Mouse (Mus musculus) intestine, embryonic 14.5 days (tissue): ENCODE results near the gene Kcnh2. TPM values are rescaled to one million over a fixed set of nuclear protein-coding genes. Genes with fewer than 3 reads are reported as not detected.

ENCODE experiments used
- ATAC-seq: fragments of 200-750 bp; cut with Nextera tagmentation; replicated peaks from 2 replicates; pipeline ENCODE4 v1.8.0; 2017; ENCODE audit warnings: low read depth, moderate number of reproducible peaks, moderate TSS enrichment, moderate library complexity; ENCODE audit not compliant: low FRiP score, low TSS enrichment
- DNase-seq: peaks from one replicate; pipeline ENCODE4 v3.0.0-alpha.2; 2018; ENCODE audit warnings: low spot score
- H3K27ac ChIP-seq: fragments of 300-500 bp; sonication (generic); 2 replicates; pipeline ENCODE4 v1.5.1; 2014; ENCODE audit warnings: low read depth, mild to moderate bottlenecking, control low read depth
- H3K27me3 ChIP-seq: fragments of 300-500 bp; sonication (generic); replicated peaks from 2 replicates; pipeline ENCODE4 v1.6.1; 2014; ENCODE audit warnings: low read length, control low read depth; ENCODE audit not compliant: control insufficient read depth, insufficient read depth
- H3K36me3 ChIP-seq: fragments of 300-500 bp; sonication (generic); 2 replicates; pipeline ENCODE4 v1.6.1; 2014; ENCODE audit warnings: low read length, control low read depth; ENCODE audit not compliant: control insufficient read depth, insufficient read depth
- H3K4me1 ChIP-seq: fragments of 300-500 bp; sonication (generic); replicated peaks from 2 replicates; pipeline ENCODE4 v1.6.1; 2014; ENCODE audit warnings: low read length, control low read depth, mixed read lengths; ENCODE audit not compliant: control insufficient read depth, insufficient read depth
- H3K4me2 ChIP-seq: fragments of 300-500 bp; sonication (generic); 2 replicates; pipeline ENCODE4 v1.6.1; 2014; ENCODE audit warnings: low read length
- H3K4me3 ChIP-seq: fragments of 300-500 bp; sonication (generic); 2 replicates; pipeline ENCODE4 v1.5.1; 2014; ENCODE audit warnings: low read depth, low read length, control low read depth, mixed read lengths
- H3K9ac ChIP-seq: fragments of 300-500 bp; sonication (generic); 2 replicates; pipeline ENCODE4 v1.6.1; 2014; ENCODE audit warnings: mild to moderate bottlenecking, low read length
- H3K9me3 ChIP-seq: fragments of 300-500 bp; sonication (generic); 2 replicates; pipeline ENCODE4 v1.6.1; 2016; ENCODE audit warnings: low read length, control low read depth; ENCODE audit not compliant: control insufficient read depth
- WGBS: fragments of 180-500 bp; shearing (Covaris S2); extraction: QIAGEN DNeasy Blood & Tissue Kit; methylation state at CpG from one replicate; pipeline ENCODE4 v1.1.7; 2014; 5-methylcytosine and 5-hydroxymethylcytosine counted together
- polyA plus RNA-seq: library from polyadenylated mRNA; unstranded; fragments of >200 nt; fragmentation: Nextera tagmentation; extraction: Ambion mirVana; gene quantifications from 2 replicates; pipeline ENCODE4 v1.2.1, GENCODE M21; 2014

The Kcnh2 gene
- polyA plus RNA-seq, 1 experiment from 2014 or later = 11.2 TPM

GRCm38 (mm10) chr5:24337821-24338220 is 13.6 kb downstream of the Kcnh2 start:
- Histone ChIP-seq H3K27me3 (no peaks in the 10 kb centered on the region), H3K4me2 (no peak overlapping the region), H3K27ac (no peak overlapping the region), H3K9ac (no peak overlapping the region), H3K9me3 (no peaks in the 10 kb centered on the region), H3K4me3 (no peak overlapping the region), H3K4me1 (peaks cover 18% of the 10 kb centered on the region), H3K36me3 (0 out of 2 replicates have a peak, but pooled peaks cover 6% of the 10 kb centered on the region)
- WGBS = 61% methylated on average over 2 of the region's 2 CpGs
- no peak for ATAC-seq
- DNase-seq = no peak

GRCm38 (mm10) chr5:24337366-24337765 is 14.0 kb downstream of the Kcnh2 start:
- Histone ChIP-seq H3K36me3 (peaks cover 9% of the 10 kb centered on the region), H3K27ac (no peak overlapping the region), H3K9me3 (no peaks in the 10 kb centered on the region), H3K4me2 (no peak overlapping the region), H3K27me3 (no peaks in the 10 kb centered on the region), H3K4me3 (no peak overlapping the region), H3K9ac (no peak overlapping the region), H3K4me1 (peaks cover 14% of the 10 kb centered on the region)
- DNase-seq (no peak), ATAC-seq (no peak)
- 37% methylated on average over 9 of the region's 9 CpGs for WGBS

GRCm38 (mm10) chr5:24335888-24336511 is 15.4 kb downstream of the Kcnh2 start:
- Histone ChIP-seq H3K9ac (no peak overlapping the region), H3K4me2 (no peak overlapping the region), H3K4me3 (no peak overlapping the region), H3K27ac (no peak overlapping the region), H3K36me3 (peaks cover 22% of the 10 kb centered on the region), H3K9me3 (no peaks in the 10 kb centered on the region), H3K27me3 (no peaks in the 10 kb centered on the region), H3K4me1 (peaks cover 14% of the 10 kb centered on the region)
- WGBS = 17% methylated on average over 3 of the region's 3 CpGs
- ATAC-seq = peak; percentile 84
- peak; percentile 79 for DNase-seq

- Histone ChIP-seq H3K4me2 (no peak overlapping the region), H3K36me3 (peaks cover 20% of the 10 kb centered on the region), H3K4me3 (no peak overlapping the region), H3K27me3 (no peaks in the 10 kb centered on the region), H3K9ac (no peak overlapping the region), H3K27ac (no peak overlapping the region; the same call in 1 of the 2 replicates), H3K4me1 (peaks cover 20% of the 10 kb centered on the region), H3K9me3 (no peaks in the 10 kb centered on the region)
- 17% methylated on average over 3 of the region's 3 CpGs for WGBS
- DNase-seq (no peak), ATAC-seq (no peak)
These were observed 16.7 kb downstream of the Kcnh2 start for GRCm38 (mm10) chr5:24334749-24335148.

- no peaks in the 10 kb centered on the region for H3K9me3 ChIP-seq
- no peak overlapping the region for H3K9ac ChIP-seq
- H3K27ac ChIP-seq = no peak overlapping the region
- WGBS = 78% methylated on average over 4 of the region's 4 CpGs
- no peak for ATAC-seq
- no peak for DNase-seq
- no peaks in the 10 kb centered on the region for H3K27me3 ChIP-seq
- H3K4me3 ChIP-seq = no peak overlapping the region
- H3K4me1 ChIP-seq = peaks cover 32% of the 10 kb centered on the region
- H3K36me3 ChIP-seq = peaks cover 17% of the 10 kb centered on the region
- no peak overlapping the region for H3K4me2 ChIP-seq
These were observed 19.0 kb downstream of the Kcnh2 start for GRCm38 (mm10) chr5:24332401-24332800.

GRCm38 (mm10) chr5:24329965-24330298 is 21.5 kb downstream of the Kcnh2 start:
- ATAC-seq (peak; percentile 23; the same call in 1 of the 2 replicates), DNase-seq (peak; percentile 83)
- Histone ChIP-seq H3K27ac (peak overlapping the region; percentile 51), H3K4me3 (no peak overlapping the region), H3K9me3 (no peaks in the 10 kb centered on the region), H3K36me3 (peaks cover 31% of the 10 kb centered on the region), H3K27me3 (no peaks in the 10 kb centered on the region; the same call in 1 of the 2 replicates), H3K4me1 (peaks cover 23% of the 10 kb centered on the region), H3K4me2 (peak overlapping the region; percentile 54), H3K9ac (no peak overlapping the region)
- WGBS = 45% methylated on average over 5 of the region's 5 CpGs

GRCm38 (mm10) chr5:24329212-24329964 is 22.0 kb downstream of the Kcnh2 start:
- peaks cover 19% of the 10 kb centered on the region for H3K4me1 ChIP-seq
- H3K27me3 ChIP-seq = no peaks in the 10 kb centered on the region; the same call in 1 of the 2 replicates
- peak overlapping the region; percentile 30; the same call in 1 of the 2 replicates for H3K9ac ChIP-seq
- 4% methylated on average over 26 of the region's 27 CpGs for WGBS
- peaks cover 37% of the 10 kb centered on the region for H3K36me3 ChIP-seq
- DNase-seq = no peak
- no peaks in the 10 kb centered on the region for H3K9me3 ChIP-seq
- peak overlapping the region; percentile 51 for H3K27ac ChIP-seq
- H3K4me3 ChIP-seq = peak overlapping the region; percentile 22
- peak; percentile 82 for ATAC-seq
- peak overlapping the region; percentile 54 for H3K4me2 ChIP-seq

GRCm38 (mm10) chr5:24328813-24329211 is 22.6 kb downstream of the Kcnh2 start:
- Histone ChIP-seq H3K9ac (no peak overlapping the region; the same call in 1 of the 2 replicates), H3K27me3 (no peaks in the 10 kb centered on the region; the same call in 1 of the 2 replicates), H3K4me1 (peaks cover 19% of the 10 kb centered on the region), H3K4me3 (peak overlapping the region; percentile 22), H3K9me3 (no peaks in the 10 kb centered on the region), H3K27ac (peak overlapping the region; percentile 51; the same call in 1 of the 2 replicates), H3K36me3 (peaks cover 41% of the 10 kb centered on the region), H3K4me2 (peak overlapping the region; percentile 54)
- no peak for DNase-seq
- ATAC-seq = no peak
- WGBS = 76% methylated on average over 6 of the region's 6 CpGs
